29 mouse cellular contexts compared by ENCODE assay signal in genomic region chr13:96967822-96968221, GRCm38 (mm10). TPM values are rescaled to one million over a fixed set of nuclear protein-coding genes. Genes with fewer than 3 reads are reported as not detected.
DNase-seq lines count a peak whose midpoint lies in the region; ATAC-seq and TF ChIP-seq lines count a peak whose summit lies in the region.
"Had no signal": no experiment of that assay in that cellular context is flagged by ENCODE, and none has a peak within 500 bp of the region (broad histone marks: within the 10 kb centered on the region; RNA-seq: fewer than 3 reads in every experiment).

No protein-coding gene starts in this region.

- H3K79me2 ChIP-seq in MEL (ENCODE audit: control insufficient read depth, insufficient read depth, low read length, poor library complexity) = no peaks in the 10 kb centered on the region; the same call in 1 of the 2 replicates

- no peak for TF ChIP-seq EP300 in MEL (IDR thresholded peaks at IDR 0.05; ENCODE audit: low read depth in 1 of 2, low read length in 2 of 2)

- 0 out of 2 replicates have a peak, but pooled peaks have one; percentile 25 for ATAC-seq in common myeloid progenitor, adult 5-6 weeks (replicated peaks; ENCODE audit: low read depth, poor library complexity, severe bottlenecking)
- peak; percentile 40; the same call in 1 of the 2 replicates for ATAC-seq in megakaryocyte, adult 5-6 weeks (ENCODE audit: poor library complexity, severe bottlenecking)
- ATAC-seq: activated CD4-positive, CD25-positive, alpha-beta regulatory T cell, adult 4 months; CD4-positive, CD25-positive, alpha-beta regulatory T cell, adult 4 months; forebrain, embryonic 14.5 days; forebrain, embryonic 16.5 days; Patski had no signal

- H3K4me3 ChIP-seq in MEL (ENCODE audit: control insufficient read depth in 1 of 2, insufficient read depth in 1 of 2, low read depth in 2 of 2, low read length in 2 of 2) = no peak overlapping the region
- H3K4me3 ChIP-seq in left cerebral cortex, adult 2 months = no peak overlapping the region
- H3K4me3 ChIP-seq: embryonic facial prominence, embryonic 13.5 days; embryonic facial prominence, embryonic 15.5 days; erythroblast, embryonic 14.5 days; forebrain, embryonic 10.5 days; forebrain, embryonic 12.5 days had no signal

- peaks cover 0 to 9% of the 10 kb centered on the region in 2 experiments; a peak in 2 of 4 replicates for H3K36me3 ChIP-seq in MEL (ENCODE audit: control insufficient read depth in 1 of 2, insufficient read depth in 2 of 2, low read length in 2 of 2)
- H3K36me3 ChIP-seq: embryonic facial prominence, embryonic 13.5 days; embryonic facial prominence, embryonic 15.5 days; forebrain, embryonic 10.5 days; forebrain, embryonic 12.5 days; G1E had no signal

- TF ChIP-seq POLR2A in MEL (IDR thresholded peaks at IDR 0.05; ENCODE audit: control insufficient read depth in 1 of 2, insufficient read depth in 1 of 2, low read depth in 1 of 2, low read length in 2 of 2, poor library complexity in 1 of 2) = no peak

- no peaks in the 10 kb centered on the region for H3K27me3 ChIP-seq in MEL (ENCODE audit: control insufficient read depth in 1 of 2, insufficient read depth in 2 of 2, low read length in 2 of 2)
- H3K27me3 ChIP-seq: CH12.LX; embryonic facial prominence, embryonic 13.5 days; embryonic facial prominence, embryonic 15.5 days; forebrain, embryonic 12.5 days; Patski had no signal

- TF ChIP-seq CTCF in MEL (IDR thresholded peaks at IDR 0.05 in 2 of 3, conservative IDR thresholded peaks at IDR 0.05 in 1 of 3; ENCODE audit: control insufficient read depth in 1 of 3, insufficient read depth in 1 of 3, low read depth in 2 of 3, low read length in 3 of 3, poor library complexity in 1 of 3, severe bottlenecking in 1 of 3) = no peak
- no peak for TF ChIP-seq CTCF in left cerebral cortex, adult 2 months (IDR thresholded peaks at IDR 0.05)

- peak; percentile 70 for DNase-seq in 416B (ENCODE audit: low read depth)
- DNase-seq in MEL (ENCODE audit: low read depth, low spot score) = peak; percentile 48
- no peak for DNase-seq in left cerebral cortex, adult 2 months (ENCODE audit: extremely low spot score in 1 of 2, low spot score in 2 of 2)
- no peak for DNase-seq in kidney, postnatal 4 days
- no peak for DNase-seq in layer of hippocampus, postnatal 25 days (ENCODE audit: extremely low spot score in 1 of 2, low spot score in 1 of 2)
- DNase-seq in heart, postnatal 4 days = no peak
- DNase-seq: adrenal gland, adult 8-10 months; adrenal gland, postnatal 14 days; adrenal gland, postnatal 36 days; B cell, adult 2 months; cerebellum, adult 11-12 months; cerebellum, adult 2 months; cerebellum, adult 9-10 months; cerebellum, postnatal 25 days; embryo, embryonic 11 days had no signal

- no peaks in the 10 kb centered on the region for H3K9me3 ChIP-seq in MEL (replicated peaks; ENCODE audit: insufficient read depth, low read length)
- H3K9me3 ChIP-seq: embryonic facial prominence, embryonic 13.5 days; embryonic facial prominence, embryonic 15.5 days; forebrain, embryonic 10.5 days; forebrain, embryonic 12.5 days; G1E had no signal

- H3K27ac ChIP-seq in MEL (ENCODE audit: control insufficient read depth, low read depth, low read length) = no peak overlapping the region
- H3K27ac ChIP-seq in left cerebral cortex, adult 2 months = no peak overlapping the region
- H3K27ac ChIP-seq: embryonic facial prominence, embryonic 13.5 days; embryonic facial prominence, embryonic 15.5 days; forebrain, embryonic 10.5 days; forebrain, embryonic 12.5 days had no signal

- TF ChIP-seq RAD21 in MEL (IDR thresholded peaks at IDR 0.05; ENCODE audit: low read depth, low read length) = no peak

- no peak overlapping the region for H3K9ac ChIP-seq in MEL (ENCODE audit: control insufficient read depth, low read depth, low read length, poor library complexity, severe bottlenecking)
- H3K9ac ChIP-seq: embryonic facial prominence, embryonic 13.5 days; embryonic facial prominence, embryonic 15.5 days; forebrain, embryonic 12.5 days had no signal

- intact Hi-C loops in left cerebral cortex, adult 2 months (cut with DNase I) = no loop called here

- H3K4me1 ChIP-seq in MEL (ENCODE audit: control insufficient read depth in 1 of 2, insufficient read depth in 2 of 2, low read length in 2 of 2) = peaks cover 0 to 15% of the 10 kb centered on the region in 2 experiments; a peak in 2 of 4 replicates
- H3K4me1 ChIP-seq: embryonic facial prominence, embryonic 13.5 days; embryonic facial prominence, embryonic 15.5 days; forebrain, embryonic 10.5 days; forebrain, embryonic 12.5 days had no signal

TF ChIP-seq in MEL, 35 proteins besides CTCF, POLR2A, EP300 and RAD21:
- no peak for TF ChIP-seq SMC3 (IDR thresholded peaks at IDR 0.05; ENCODE audit: low read depth, low read length)
- TF ChIP-seq TAL1 (IDR thresholded peaks at IDR 0.05; ENCODE audit: low read length) = no peak
- TF ChIP-seq POLR2AphosphoS5 (IDR thresholded peaks at IDR 0.05; ENCODE audit: borderline replicate concordance, low read depth, low read length) = no peak
- TF ChIP-seq MAFK (IDR thresholded peaks at IDR 0.05; ENCODE audit: borderline replicate concordance, low read depth, low read length) = no peak
TF ChIP-seq in MEL: peak in this region for 0.

RNA-seq across cellular contexts. Expression of gene Gcnt4, which starts 43.3 kb away (rescaled TPM):
- total RNA-seq in MEL (2012; rRNA removed) = not detected in 2 replicates
- not detected for polyA plus RNA-seq in MEL (2012; ENCODE audit: insufficient read depth in 1 of 2, insufficient read length in 2 of 2, low read depth in 1 of 2, low replicate concordance in 2 of 2, missing spikeins in 1 of 2)
- 0.68 and 1.5 TPM in 2 replicates for total RNA-seq in common myeloid progenitor, adult 5-6 weeks (2017)
- total RNA-seq in megakaryocyte, adult 5-6 weeks (2015) = 0.09 and 0.11 TPM in 2 replicates
- total RNA-seq in megakaryocyte, adult 5-6 weeks (2017) = 0.11 TPM in 1 of 2 replicates, not detected in the other
- 10 to 100 TPM in 1 of 2 experiments, 1 to 10 TPM in 1; 9.9 to 15.1 TPM for total RNA-seq in left cerebral cortex, adult 2 months (2021)
- 1 to 10 TPM; 1.6 to 2.4 TPM for total RNA-seq in layer of hippocampus, postnatal 25 days (2021)
- under 1 TPM; 0.36 to 0.59 TPM for total RNA-seq in heart, postnatal 4 days (2021)
- total RNA-seq: CH12.LX had no signal
- polyA plus RNA-seq: activated CD4-positive, CD25-positive, alpha-beta regulatory T cell, adult 4 months; CD4-positive, CD25-positive, alpha-beta regulatory T cell, adult 4 months; erythroblast, embryonic 14.5 days; G1E had no signal

Comparison
In these comparisons a context has a peak if more than half of its experiments do, and no peak if none do; other contexts are left out.
1. DNase-seq: peak in 416B (single experiment) and MEL (single experiment); none in left cerebral cortex, adult 2 months (0 of 2), kidney, postnatal 4 days (0 of 2), layer of hippocampus, postnatal 25 days (0 of 2) and heart, postnatal 4 days (single experiment).